Mouse (Mus musculus): Measurements from ENCODE around the gene A430078G23Rik.

DNA sequence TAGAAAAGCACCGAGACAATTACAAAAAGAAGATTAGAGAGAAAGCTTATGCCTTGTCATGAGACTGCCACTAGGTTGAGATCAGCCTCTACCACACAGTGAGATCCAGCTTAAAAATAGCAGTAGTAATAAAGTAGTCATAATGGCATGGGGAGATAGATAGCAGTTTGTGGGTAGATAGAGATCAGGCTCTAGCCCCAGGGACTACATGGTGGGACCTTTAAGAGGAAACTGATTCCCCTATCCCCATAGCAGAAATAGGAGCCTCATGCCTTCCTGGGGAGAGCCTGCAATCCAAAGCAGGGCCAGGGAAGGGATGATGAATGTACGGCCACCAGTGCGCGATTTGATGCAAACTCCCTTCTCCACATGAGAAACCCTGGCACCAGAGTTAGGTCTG, 62.0 kb downstream of the A430078G23Rik start:
- TF ChIP-seq CTCF (IDR thresholded peaks at IDR 0.05): no peak
- no peak for TF ChIP-seq EP300 (IDR thresholded peaks at IDR 0.05)
